Mouse (Mus musculus): ENCODE results near the gene Olfr346.

Olfr346 gene

GRCm38 (mm10) chr2:36685488-36685887, at the start of gene Olfr346:
Gene Olfr346, plus strand, starts transcription at chr2:36685788.
- no peak for DNase-seq (ENCODE audit: low read depth)

GRCm38 (mm10) chr2:36639741-36640140, 45.8 kb upstream of the Olfr346 start, which contains the start of gene Olfr345:
Gene Olfr345, plus strand, starts transcription at chr2:36640041.
- no peak for DNase-seq (ENCODE audit: low read depth)

GRCm38 (mm10) chr2:36731602-36732001, 46.0 kb downstream of the Olfr346 start, which contains the start of gene Olfr347:
Gene Olfr347, plus strand, starts transcription at chr2:36731902.
- DNase-seq (ENCODE audit: low read depth): no peak

- DNase-seq (ENCODE audit: low read depth): no peak
Observed at GRCm38 (mm10) chr2:36736226-36736625, 50.6 kb downstream of the Olfr346 start.

All from c-Kit-positive CD71-positive TER-119-negative erythroid progenitor cells, embryonic 14.5 days (primary cell).